Mouse (Mus musculus) MEL (cell line): ENCODE data around the gene Vwa3b. TPM values are rescaled to one million over a fixed set of nuclear protein-coding genes. Genes with fewer than 3 reads are reported as not detected.

Experiments
- DNase-seq: peaks from one replicate; pipeline ENCODE4 v3.0.0; 2011; ENCODE audit warnings: low read depth, low spot score
- H3K27ac ChIP-seq: 2 replicates; pipeline ENCODE4 v1.5.1; 2012; ENCODE audit warnings: low read depth, mild to moderate bottlenecking, control low read depth, low read length, moderate library complexity; ENCODE audit not compliant: control insufficient read depth
- H3K27me3 ChIP-seq, 2 experiments: fragments of 150-350 bp in 1 of 2; sonication (generic) in 1 of 2; 2 replicates each; pipeline ENCODE4 v1.6.1; 2012; ENCODE audit warnings: low read length in 2 of 2, mild to moderate bottlenecking in 2 of 2, improper control_type of control experiment in 1 of 2, moderate library complexity in 1 of 2; ENCODE audit not compliant: insufficient read depth in 2 of 2, control insufficient read depth in 1 of 2
- H3K36me3 ChIP-seq, 2 experiments: 2 replicates each; pipeline ENCODE4 v1.6.1; 2012 to 2014; ENCODE audit warnings: low read length in 2 of 2, improper control_type of control experiment in 1 of 2, inconsistent platforms in 1 of 2, mild to moderate bottlenecking in 1 of 2; ENCODE audit not compliant: insufficient read depth in 2 of 2, control insufficient read depth in 1 of 2
- H3K4me1 ChIP-seq, 2 experiments: fragments of 150-350 bp in 1 of 2; sonication (generic) in 1 of 2; 2 replicates each; pipeline ENCODE4 v1.6.1; 2012; ENCODE audit warnings: low read length in 2 of 2, improper control_type of control experiment in 1 of 2, mild to moderate bottlenecking in 1 of 2; ENCODE audit not compliant: insufficient read depth in 2 of 2, control insufficient read depth in 1 of 2
- H3K4me3 ChIP-seq, 2 experiments: fragments of 150-350 bp in 1 of 2; sonication (generic) in 1 of 2; 2 replicates each; pipeline ENCODE4 v1.5.1; 2012; ENCODE audit warnings: low read depth in 2 of 2, low read length in 2 of 2, mild to moderate bottlenecking in 2 of 2, moderate library complexity in 2 of 2, control low read depth in 1 of 2, improper control_type of control experiment in 1 of 2; ENCODE audit not compliant: control insufficient read depth in 1 of 2, insufficient read depth in 1 of 2
- H3K79me2 ChIP-seq: 2 replicates; pipeline ENCODE4 v1.6.1; 2012; ENCODE audit warnings: mild to moderate bottlenecking, low read length, moderate library complexity; ENCODE audit not compliant: control insufficient read depth, poor library complexity, insufficient read depth
- H3K9ac ChIP-seq: 2 replicates; pipeline ENCODE4 v1.6.1; 2012; ENCODE audit warnings: low read depth, mild to moderate bottlenecking, control low read depth, low read length, moderate library complexity; ENCODE audit not compliant: control insufficient read depth, poor library complexity, severe bottlenecking
- H3K9me3 ChIP-seq: fragments of 150-350 bp; sonication (generic); replicated peaks from 2 replicates; pipeline ENCODE4 v1.6.1; 2012; ENCODE audit warnings: mild to moderate bottlenecking, low read length, improper control_type of control experiment, moderate library complexity; ENCODE audit not compliant: insufficient read depth
- BHLHE40 ChIP-seq: IDR thresholded peaks from 2 replicates; pipeline ENCODE4 v1.6.1; 2012; ENCODE audit warnings: low read depth, mild to moderate bottlenecking, inconsistent platforms, low read length, improper control_type of control experiment, borderline replicate concordance
- CHD1 ChIP-seq: IDR thresholded peaks from 2 replicates; pipeline ENCODE4 v1.6.1; 2012; ENCODE audit warnings: low read depth, mild to moderate bottlenecking, inconsistent platforms, low read length, improper control_type of control experiment
- CTCF ChIP-seq, 3 experiments: IDR thresholded peaks in 2 of 3; conservative IDR thresholded peaks in 1 of 3; 2 replicates each; pipeline ENCODE4 v1.5.1; 2011 to 2012; ENCODE audit warnings: low read length in 3 of 3, low read depth in 2 of 3, mild to moderate bottlenecking in 2 of 3, improper control_type of control experiment in 1 of 3, inconsistent platforms in 1 of 3, mixed read lengths in 1 of 3, moderate library complexity in 1 of 3; ENCODE audit not compliant: control insufficient read depth in 1 of 3, insufficient read depth in 1 of 3, poor library complexity in 1 of 3, severe bottlenecking in 1 of 3
- E2F4 ChIP-seq: IDR thresholded peaks from 2 replicates; pipeline ENCODE4 v1.6.1; 2011; ENCODE audit warnings: low read depth, low read length, improper control_type of control experiment, borderline replicate concordance
- ELF1 ChIP-seq: IDR thresholded peaks from 2 replicates; pipeline ENCODE4 v1.6.1; 2014; ENCODE audit warnings: low read depth, mild to moderate bottlenecking, inconsistent platforms, low read length, improper control_type of control experiment, moderate library complexity
- EP300 ChIP-seq, 2 experiments: IDR thresholded peaks; 2 replicates each; pipeline ENCODE4 v1.6.1; 2011; ENCODE audit warnings: improper control_type of control experiment in 2 of 2, low read length in 2 of 2, low read depth in 1 of 2, mild to moderate bottlenecking in 1 of 2
- ETS1 ChIP-seq: IDR thresholded peaks from 2 replicates; pipeline ENCODE4 v1.6.1; 2012; ENCODE audit warnings: low read depth, mild to moderate bottlenecking, inconsistent platforms, low read length, improper control_type of control experiment, moderate library complexity
- GABPA ChIP-seq: IDR thresholded peaks from 2 replicates; pipeline ENCODE4 v1.6.1; 2012; ENCODE audit warnings: low read depth, mild to moderate bottlenecking, inconsistent platforms, low read length, improper control_type of control experiment, moderate library complexity
- GATA1 ChIP-seq: IDR thresholded peaks from 2 replicates; pipeline ENCODE4 v1.6.1; 2011; ENCODE audit warnings: low read depth, low read length, improper control_type of control experiment
- HCFC1 ChIP-seq: IDR thresholded peaks from 2 replicates; pipeline ENCODE4 v1.6.1; 2012; ENCODE audit warnings: low read depth, mild to moderate bottlenecking, inconsistent platforms, low read length, improper control_type of control experiment, moderate library complexity
- MAFK ChIP-seq: IDR thresholded peaks from 2 replicates; pipeline ENCODE4 v1.6.1; 2011; ENCODE audit warnings: low read depth, mild to moderate bottlenecking, low read length, improper control_type of control experiment, borderline replicate concordance
- MAX ChIP-seq: IDR thresholded peaks from 2 replicates; pipeline ENCODE4 v1.6.1; 2011; ENCODE audit warnings: low read length, improper control_type of control experiment
- MEF2A ChIP-seq: IDR thresholded peaks from 2 replicates; pipeline ENCODE4 v1.6.1; 2014; ENCODE audit warnings: low read depth, mild to moderate bottlenecking, inconsistent platforms, low read length, improper control_type of control experiment; ENCODE audit not compliant: poor library complexity, insufficient replicate concordance, severe bottlenecking; ENCODE audit errors: extremely low read depth
- MYC ChIP-seq: IDR thresholded peaks from 2 replicates; pipeline ENCODE4 v1.6.1; 2011; ENCODE audit warnings: low read depth, mild to moderate bottlenecking, low read length, improper control_type of control experiment, moderate library complexity
- NELFE ChIP-seq: IDR thresholded peaks from 2 replicates; pipeline ENCODE4 v1.6.1; 2011; ENCODE audit warnings: low read depth, low read length, improper control_type of control experiment
- POLR2AphosphoS2 ChIP-seq: IDR thresholded peaks from 2 replicates; pipeline ENCODE4 v1.6.1; 2011; ENCODE audit warnings: low read length, improper control_type of control experiment
- POLR2AphosphoS5 ChIP-seq: IDR thresholded peaks from 2 replicates; pipeline ENCODE4 v1.6.1; 2012; ENCODE audit warnings: low read depth, borderline replicate concordance, mild to moderate bottlenecking, inconsistent platforms, low read length, moderate library complexity, mixed read lengths
- RAD21 ChIP-seq: IDR thresholded peaks from 2 replicates; pipeline ENCODE4 v1.6.1; 2011; ENCODE audit warnings: mild to moderate bottlenecking, low read depth, low read length, improper control_type of control experiment
- SIN3A ChIP-seq: IDR thresholded peaks from 2 replicates; pipeline ENCODE4 v1.6.1; 2012; ENCODE audit warnings: low read length, improper control_type of control experiment, inconsistent platforms
- SMC3 ChIP-seq: IDR thresholded peaks from 2 replicates; pipeline ENCODE4 v1.6.1; 2011; ENCODE audit warnings: low read depth, low read length, improper control_type of control experiment
- TAL1 ChIP-seq: IDR thresholded peaks from 2 replicates; pipeline ENCODE4 v1.6.1; 2012; ENCODE audit warnings: mild to moderate bottlenecking, inconsistent platforms, low read length, moderate library complexity, mixed read lengths
- TCF12 ChIP-seq: IDR thresholded peaks from 2 replicates; pipeline ENCODE4 v1.6.1; 2014; ENCODE audit warnings: low read depth, mild to moderate bottlenecking, inconsistent platforms, low read length, improper control_type of control experiment, moderate library complexity
- UBTF ChIP-seq: IDR thresholded peaks from 2 replicates; pipeline ENCODE4 v1.6.1; 2012; ENCODE audit warnings: low read depth, mild to moderate bottlenecking, inconsistent platforms, low read length, improper control_type of control experiment, moderate library complexity, borderline replicate concordance; ENCODE audit not compliant: insufficient read depth
- USF1 ChIP-seq: IDR thresholded peaks from 2 replicates; pipeline ENCODE4 v1.6.1; 2014; ENCODE audit warnings: low read depth, mild to moderate bottlenecking, inconsistent platforms, low read length, improper control_type of control experiment, moderate library complexity
- USF2 ChIP-seq, 2 experiments: IDR thresholded peaks; 2 replicates each; pipeline ENCODE4 v1.6.1; 2011 to 2012; ENCODE audit warnings: improper control_type of control experiment in 2 of 2, low read length in 2 of 2, borderline replicate concordance in 1 of 2, inconsistent platforms in 1 of 2, low read depth in 1 of 2, mild to moderate bottlenecking in 1 of 2; ENCODE audit not compliant: insufficient read depth in 1 of 2
- ZC3H11A ChIP-seq: IDR thresholded peaks from 2 replicates; pipeline ENCODE4 v1.6.1; 2012; ENCODE audit warnings: low read depth, mild to moderate bottlenecking, inconsistent platforms, low read length, improper control_type of control experiment
- ZMIZ1 ChIP-seq: IDR thresholded peaks from 2 replicates; pipeline ENCODE4 v1.6.1; 2012; ENCODE audit warnings: low read depth, mild to moderate bottlenecking, inconsistent platforms, low read length, improper control_type of control experiment, moderate library complexity
- ZNF384 ChIP-seq: IDR thresholded peaks from 2 replicates; pipeline ENCODE4 v1.6.1; 2012; ENCODE audit warnings: low read depth, mild to moderate bottlenecking, inconsistent platforms, low read length, improper control_type of control experiment
- polyA plus RNA-seq, 2 experiments: library from polyadenylated mRNA; stranded (reverse) in 1 of 2; unstranded in 1 of 2; fragments of >175 nt in 1 of 2; fragments of >200 nt in 1 of 2; gene quantifications; 2 replicates each; pipeline versions ENCODE4 v1.2.1 to v1.2.4; 2012; ENCODE audit warnings: low replicate concordance in 2 of 2, low read depth in 1 of 2; ENCODE audit not compliant: insufficient read length in 2 of 2, insufficient read depth in 1 of 2, missing spikeins in 1 of 2
- total RNA-seq: library from RNA; depleted of rRNA; stranded (reverse); fragments of 300-350 nt; gene quantifications from 2 replicates; pipeline ENCODE4 v1.2.3, GENCODE M21; 2012

The Vwa3b gene
- total and polyA plus RNA-seq, 3 experiments = not detected

DNA sequence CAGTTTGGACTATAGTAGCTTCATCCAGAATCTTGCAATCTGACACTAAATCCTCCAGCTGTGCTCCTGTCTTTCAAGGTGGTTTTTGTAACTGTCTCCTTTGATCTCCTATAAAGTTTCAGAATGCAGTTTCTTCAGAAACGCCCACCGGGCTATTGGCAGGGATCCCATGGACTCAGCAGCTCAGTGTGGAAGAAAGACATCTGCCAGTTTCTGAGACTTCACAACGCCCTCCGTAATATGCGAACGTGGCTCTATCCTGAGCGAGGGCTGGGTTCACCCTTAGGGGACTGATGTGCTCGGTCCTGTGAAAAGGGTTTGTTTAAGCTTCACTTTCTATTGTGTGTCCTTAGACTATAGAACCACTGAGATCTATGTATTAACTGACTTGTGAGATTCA is 181.3 kb downstream of the Vwa3b start:
- Histone ChIP-seq H3K9ac (no peak overlapping the region), H3K36me3 (no peaks in the 10 kb centered on the region), H3K4me3 (no peak overlapping the region), H3K9me3 (no peaks in the 10 kb centered on the region)
- no peak for DNase-seq
- no peak for TF ChIP-seq RAD21
- TF ChIP-seq GABPA = no peak
- TF ChIP-seq NELFE = no peak
- no peak for TF ChIP-seq POLR2AphosphoS2
- TF ChIP-seq SIN3A = no peak
- TF ChIP-seq BHLHE40 = no peak
- TF ChIP-seq MAFK = no peak
- TF ChIP-seq E2F4 = no peak
- no peak for TF ChIP-seq ZNF384
- TF ChIP-seq SMC3 = no peak
- no peak for TF ChIP-seq MEF2A
- TF ChIP-seq EP300 (IDR thresholded peaks at IDR 0.05; ENCODE audit: low read depth in 1 of 2, low read length in 2 of 2) = no peak
- no peak for TF ChIP-seq HCFC1
- TF ChIP-seq UBTF = no peak
- TF ChIP-seq USF1 = no peak
- no peak for TF ChIP-seq USF2 (IDR thresholded peaks at IDR 0.05; ENCODE audit: borderline replicate concordance in 1 of 2, insufficient read depth in 1 of 2, low read depth in 1 of 2, low read length in 2 of 2)
- no peak for TF ChIP-seq GATA1
- TF ChIP-seq ZC3H11A = no peak
- no peak for TF ChIP-seq TCF12
- TF ChIP-seq, all 39 proteins: peak for 0
- H3K27ac ChIP-seq = no peak overlapping the region
- peaks cover 0 to 3% of the 10 kb centered on the region in 2 experiments; a peak in 1 of 4 replicates for H3K27me3 ChIP-seq
- no peaks in the 10 kb centered on the region for H3K79me2 ChIP-seq
- H3K4me1 ChIP-seq = no peaks in the 10 kb centered on the region

DNA sequence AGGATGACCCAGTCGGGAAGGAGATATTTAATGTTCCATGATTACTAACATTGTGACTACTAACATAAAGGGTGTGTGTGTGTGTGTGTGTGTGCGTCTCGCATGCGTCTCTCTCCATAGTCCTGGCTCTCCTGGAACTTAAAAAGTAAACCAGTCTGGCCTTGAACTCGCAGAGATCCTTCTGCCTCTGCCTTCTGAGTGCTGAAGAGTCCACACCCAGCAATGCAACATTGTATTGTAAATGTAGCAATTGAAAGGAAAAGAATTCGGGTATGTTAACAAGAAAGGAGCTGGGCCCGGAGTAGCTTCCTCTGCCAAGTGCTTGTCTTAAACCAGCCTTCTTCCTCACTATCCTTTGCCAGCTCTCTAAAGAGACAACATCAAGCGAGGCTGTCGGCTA is 186.0 kb downstream of the Vwa3b start:
- Histone ChIP-seq H3K4me1 (no peaks in the 10 kb centered on the region), H3K36me3 (no peaks in the 10 kb centered on the region), H3K9me3 (no peaks in the 10 kb centered on the region), H3K79me2 (no peaks in the 10 kb centered on the region), H3K27ac (no peak overlapping the region), H3K4me3 (no peak overlapping the region), H3K9ac (no peak overlapping the region), H3K27me3 (peaks cover 0 to 3% of the 10 kb centered on the region in 2 experiments; a peak in 2 of 4 replicates)
- no peak for DNase-seq
- no peak for TF ChIP-seq ZMIZ1
- no peak for TF ChIP-seq MAFK
- TF ChIP-seq NELFE = no peak
- TF ChIP-seq SIN3A = no peak
- no peak for TF ChIP-seq MEF2A
- TF ChIP-seq CTCF (IDR thresholded peaks at IDR 0.05 in 2 of 3, conservative IDR thresholded peaks at IDR 0.05 in 1 of 3; ENCODE audit: control insufficient read depth in 1 of 3, insufficient read depth in 1 of 3, low read depth in 2 of 3, low read length in 3 of 3, poor library complexity in 1 of 3, severe bottlenecking in 1 of 3) = no peak
- no peak for TF ChIP-seq GABPA
- TF ChIP-seq POLR2AphosphoS5 = no peak
- no peak for TF ChIP-seq TAL1
- TF ChIP-seq CHD1 = no peak
- TF ChIP-seq POLR2AphosphoS2 = no peak
- TF ChIP-seq MYC = no peak
- TF ChIP-seq MAX = no peak
- no peak for TF ChIP-seq BHLHE40
- TF ChIP-seq ETS1 = no peak
- no peak for TF ChIP-seq TCF12
- TF ChIP-seq ELF1 = no peak
- no peak for TF ChIP-seq RAD21
